Mouse (Mus musculus): ENCODE measurements around the gene Ddb2. TPM values are rescaled to one million over a fixed set of nuclear protein-coding genes. Genes with fewer than 3 reads are reported as not detected.

Ddb2 gene
- polyA plus RNA-seq, 1 experiment from 2014 or later, result 14.1 TPM

DNA sequence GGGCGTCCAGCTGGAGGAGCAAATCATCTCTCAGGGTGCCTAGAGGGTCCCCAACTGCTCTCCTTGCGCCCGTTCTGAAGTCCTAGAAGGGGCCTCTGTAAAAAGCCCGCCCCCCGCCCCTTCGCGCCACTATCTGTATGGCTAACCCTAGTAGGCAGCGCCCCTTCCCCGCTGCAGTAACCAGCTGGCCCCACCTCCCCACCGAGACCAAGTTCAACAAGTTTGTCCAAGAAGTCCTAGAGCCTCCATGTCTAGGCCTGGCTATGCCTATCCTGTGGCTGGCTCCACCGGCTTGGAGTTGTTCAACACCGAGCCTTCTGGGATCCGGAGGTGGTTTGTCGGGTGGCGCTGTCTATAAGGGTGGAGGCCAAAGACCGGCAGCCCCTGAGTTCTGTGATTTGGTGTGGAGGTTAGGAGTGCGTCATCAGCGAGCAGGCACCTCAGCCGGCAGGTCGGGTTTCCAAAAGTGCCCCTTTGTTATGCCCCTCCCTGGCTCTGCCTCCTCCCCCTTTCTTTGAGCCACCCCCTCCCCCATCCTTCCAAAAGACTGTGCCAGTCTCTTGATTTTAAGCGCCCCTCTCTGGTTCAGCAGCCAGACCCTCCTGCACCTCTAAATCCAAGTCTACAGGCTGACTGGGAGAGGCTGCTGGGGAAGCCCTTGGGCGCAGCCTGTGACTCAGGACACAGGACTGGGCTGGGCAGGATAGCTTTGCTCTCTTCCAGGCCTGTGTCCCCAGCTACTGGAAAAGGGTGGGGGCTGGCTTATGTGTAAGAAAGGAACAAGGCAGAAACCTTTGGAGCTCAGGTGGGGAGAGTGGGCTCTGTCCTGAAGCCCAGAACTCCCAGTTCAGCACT, 20.6 kb upstream of the Ddb2 start:
- Histone ChIP-seq H3K9ac (ENCODE audit: low read depth, low read length) (peak overlapping the region; percentile 73), H3K9me3 (ENCODE audit: control insufficient read depth, low read length) (no peaks in the 10 kb centered on the region), H3K4me2 (ENCODE audit: low read depth, low read length) (peak overlapping the region; percentile 94), H3K27ac (replicated peaks; ENCODE audit: low read depth, low read length) (peak overlapping the region; percentile 78), H3K27me3 (replicated peaks; ENCODE audit: control insufficient read depth, insufficient read depth, low read length) (no peaks in the 10 kb centered on the region; the same call in 1 of the 2 replicates), H3K4me3 (ENCODE audit: low read depth, low read length) (peak overlapping the region; percentile 69), H3K36me3 (ENCODE audit: control insufficient read depth, insufficient read depth, low read length) (peaks cover 12% of the 10 kb centered on the region; the same call in 1 of the 2 replicates), H3K4me1 (ENCODE audit: control insufficient read depth, insufficient read depth, low read length) (peaks cover 16% of the 10 kb centered on the region)
- ATAC-seq (ENCODE audit: low read depth), result peak; percentile 74
- peak; percentile 89 for DNase-seq (ENCODE audit: low spot score)
- WGBS, result 2% methylated on average over 22 of the region's 22 CpGs

DNA sequence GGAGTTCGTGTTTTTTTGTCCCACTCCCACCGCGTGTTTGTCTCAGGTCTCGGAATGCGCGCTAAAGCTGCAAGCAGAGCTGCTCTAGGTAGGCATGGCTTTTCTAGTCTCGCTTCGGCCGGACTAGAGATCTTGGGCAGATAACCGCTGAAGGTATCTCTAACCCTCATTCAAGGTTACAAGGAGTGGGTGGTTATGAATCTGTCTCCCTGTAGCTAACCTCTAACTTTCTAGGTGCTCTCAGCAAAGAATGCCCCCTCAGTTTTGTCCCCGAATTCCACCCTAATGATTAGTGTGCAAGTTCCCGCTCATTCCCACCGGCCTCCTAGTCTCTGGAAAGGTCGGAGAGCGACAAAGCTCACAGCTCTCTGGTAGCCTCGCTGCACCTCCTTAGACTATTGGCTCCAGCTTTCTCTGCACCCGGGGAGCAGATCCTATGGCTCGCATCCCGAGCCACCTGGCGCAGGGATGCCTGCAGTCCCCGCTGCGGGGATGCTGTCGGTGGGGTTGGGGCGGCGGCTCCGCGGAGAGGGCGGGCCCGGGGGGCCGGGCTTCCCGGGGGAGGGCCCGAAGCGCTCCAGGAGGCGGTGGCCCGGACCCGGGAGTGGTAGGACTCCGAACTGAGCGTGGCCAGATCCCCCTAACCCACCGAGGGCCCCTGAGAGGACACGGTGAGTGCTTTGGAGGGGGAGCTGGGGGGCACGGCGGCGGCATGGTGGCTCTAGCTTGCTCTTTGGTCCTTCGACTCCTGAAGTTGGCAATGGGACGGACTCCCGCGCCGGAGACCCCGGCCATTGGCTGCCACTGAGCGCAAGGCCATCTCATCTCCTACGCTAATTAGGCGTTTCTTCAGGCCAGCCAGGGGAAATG, 19.7 kb upstream of the Ddb2 start:
- peak; percentile 68 for DNase-seq (ENCODE audit: low spot score)
- Histone ChIP-seq H3K9ac (ENCODE audit: low read depth, low read length) (peak overlapping the region; percentile 73), H3K27me3 (replicated peaks; ENCODE audit: control insufficient read depth, insufficient read depth, low read length) (no peaks in the 10 kb centered on the region; the same call in 1 of the 2 replicates), H3K9me3 (ENCODE audit: control insufficient read depth, low read length) (no peaks in the 10 kb centered on the region), H3K4me3 (ENCODE audit: low read depth, low read length) (peak overlapping the region; percentile 69), H3K4me1 (ENCODE audit: control insufficient read depth, insufficient read depth, low read length) (peaks cover 16% of the 10 kb centered on the region), H3K4me2 (ENCODE audit: low read depth, low read length) (peak overlapping the region; percentile 94), H3K36me3 (ENCODE audit: control insufficient read depth, insufficient read depth, low read length) (peaks cover 7% of the 10 kb centered on the region; the same call in 1 of the 2 replicates), H3K27ac (replicated peaks; ENCODE audit: low read depth, low read length) (peak overlapping the region; percentile 78)
- under 1% methylated on average over 34 of the region's 52 CpGs for WGBS
- peak; percentile 74 for ATAC-seq (ENCODE audit: low read depth)

DNA sequence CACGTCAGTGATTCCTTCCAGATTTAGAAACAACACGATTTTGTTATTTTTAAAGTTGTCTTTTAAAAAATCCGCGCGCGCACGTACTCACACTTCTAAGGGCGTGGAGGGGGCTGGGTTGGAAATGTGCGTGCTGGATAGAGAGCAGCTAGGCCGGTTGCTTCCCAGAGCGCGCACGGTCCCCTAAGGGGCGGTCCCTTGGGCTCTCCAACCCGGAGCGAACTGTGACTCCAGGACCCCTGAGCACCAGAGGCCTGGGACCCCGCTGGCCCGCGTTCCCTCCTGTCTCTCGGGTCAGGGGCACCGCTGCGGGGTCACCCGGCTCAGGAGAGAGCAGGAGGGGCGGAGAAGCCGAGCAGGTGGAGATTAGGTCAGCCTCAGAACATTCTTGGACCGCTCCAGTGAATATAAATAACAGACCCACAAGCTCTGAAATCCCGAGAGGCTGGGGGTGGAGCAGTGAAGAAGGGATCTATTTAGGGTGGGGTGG, 18.9 kb upstream of the Ddb2 start, which contains the start of gene Pacsin3:
Gene Pacsin3, plus strand, starts transcription at position 294 of the 490 bp plus-strand sequence.
- H3K4me3 ChIP-seq (ENCODE audit: low read depth, low read length), result peak within 1 kb of the TSS; percentile 69
- 1% methylated on average over 27 of the region's 27 CpGs for WGBS
- peak; percentile 32 for ATAC-seq (ENCODE audit: low read depth)

DNA sequence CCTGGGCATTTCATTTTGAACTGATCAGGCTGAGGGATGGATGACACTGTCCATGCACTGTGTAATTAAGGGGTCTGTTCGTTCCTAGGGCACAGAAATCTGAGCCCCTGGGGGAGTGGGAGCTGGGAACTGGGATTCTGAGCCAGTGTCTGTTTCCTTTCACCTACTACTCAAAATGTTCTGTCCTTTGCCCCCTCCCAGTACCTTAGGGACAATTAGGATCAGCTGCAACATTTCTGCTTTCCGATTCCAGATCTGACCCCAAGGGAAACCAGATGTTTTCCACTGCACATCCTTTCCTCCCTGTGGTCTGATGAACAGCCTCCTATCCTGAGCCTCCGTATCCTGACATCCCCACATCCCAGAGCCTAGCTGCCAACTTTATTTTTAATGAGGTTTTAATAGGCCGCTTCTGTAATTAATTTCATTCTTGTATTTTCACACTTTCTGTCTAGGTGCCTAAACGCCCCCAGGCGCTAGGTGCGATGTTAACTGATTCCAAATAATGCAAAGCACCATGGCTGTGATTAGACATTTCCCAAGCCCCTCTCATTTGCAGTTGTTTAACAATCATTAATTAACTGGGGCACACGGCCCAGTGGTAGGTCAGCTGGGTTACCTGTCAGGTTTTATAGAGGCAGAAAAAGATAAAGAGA, 18.1 kb upstream of the Ddb2 start:
- H3K9me3 ChIP-seq (ENCODE audit: control insufficient read depth, low read length), result no peaks in the 10 kb centered on the region
- H3K27me3 ChIP-seq (replicated peaks; ENCODE audit: control insufficient read depth, insufficient read depth, low read length), result no peaks in the 10 kb centered on the region; the same call in 1 of the 2 replicates
- no peak overlapping the region for H3K9ac ChIP-seq (ENCODE audit: low read depth, low read length)
- H3K4me3 ChIP-seq (ENCODE audit: low read depth, low read length), result no peak overlapping the region
- H3K4me2 ChIP-seq (ENCODE audit: low read depth, low read length), result no peak overlapping the region
- WGBS, result 22% methylated on average over 8 of the region's 8 CpGs
- no peaks in the 10 kb centered on the region for H3K36me3 ChIP-seq (ENCODE audit: control insufficient read depth, insufficient read depth, low read length)
- no peak for DNase-seq (ENCODE audit: low spot score)
- peaks cover 16% of the 10 kb centered on the region for H3K4me1 ChIP-seq (ENCODE audit: control insufficient read depth, insufficient read depth, low read length)
- no peak overlapping the region for H3K27ac ChIP-seq (replicated peaks; ENCODE audit: low read depth, low read length)
- no peak for ATAC-seq (ENCODE audit: low read depth)

More for the DNA sequence above, 18.9 kb upstream of the Ddb2 start, which contains the start of gene Pacsin3:
- DNase-seq (ENCODE audit: low spot score), result peak; percentile 51
- Histone ChIP-seq H3K36me3 (ENCODE audit: control insufficient read depth, insufficient read depth, low read length) (no peaks in the 10 kb centered on the region), H3K27ac (replicated peaks; ENCODE audit: low read depth, low read length) (peak within 1 kb of the TSS; percentile 78), H3K9ac (ENCODE audit: low read depth, low read length) (peak within 1 kb of the TSS; percentile 73), H3K4me2 (ENCODE audit: low read depth, low read length) (peak within 1 kb of the TSS; percentile 94), H3K4me1 (ENCODE audit: control insufficient read depth, insufficient read depth, low read length) (peaks cover 16% of the 10 kb centered on the region), H3K27me3 (replicated peaks; ENCODE audit: control insufficient read depth, insufficient read depth, low read length) (no peaks in the 10 kb centered on the region; the same call in 1 of the 2 replicates), H3K9me3 (ENCODE audit: control insufficient read depth, low read length) (no peaks in the 10 kb centered on the region)

DNA sequence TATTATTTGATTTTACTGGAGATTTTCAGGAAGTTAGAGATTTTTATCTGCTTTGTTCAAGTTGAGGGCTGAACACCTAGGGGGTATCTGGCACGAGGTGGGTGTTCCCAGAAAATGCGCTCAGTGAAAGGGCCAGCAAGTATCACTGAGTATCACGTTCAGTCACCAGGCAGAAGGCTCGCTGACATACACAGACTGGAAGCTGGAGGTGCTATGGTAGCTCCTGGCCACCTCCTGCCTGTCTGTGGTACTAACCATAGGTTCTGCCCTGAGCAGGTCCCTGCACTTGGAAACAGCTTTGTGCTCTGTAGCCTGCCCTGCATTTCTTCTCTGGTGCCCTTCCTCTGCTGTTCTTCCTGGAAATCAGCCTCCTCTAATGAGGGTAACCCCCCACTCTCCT, 15.7 kb upstream of the Ddb2 start:
- peaks cover 6% of the 10 kb centered on the region for H3K4me1 ChIP-seq (ENCODE audit: control insufficient read depth, insufficient read depth, low read length)
- no peaks in the 10 kb centered on the region; the same call in 1 of the 2 replicates for H3K27me3 ChIP-seq (replicated peaks; ENCODE audit: control insufficient read depth, insufficient read depth, low read length)
- no peak overlapping the region for H3K27ac ChIP-seq (replicated peaks; ENCODE audit: low read depth, low read length)
- H3K36me3 ChIP-seq (ENCODE audit: control insufficient read depth, insufficient read depth, low read length), result no peaks in the 10 kb centered on the region
- no peak overlapping the region for H3K4me3 ChIP-seq (ENCODE audit: low read depth, low read length)
- DNase-seq (ENCODE audit: low spot score) (no peak), ATAC-seq (ENCODE audit: low read depth) (no peak)
- 41% methylated on average over 4 of the region's 4 CpGs for WGBS
- H3K4me2 ChIP-seq (ENCODE audit: low read depth, low read length), result no peak overlapping the region
- no peaks in the 10 kb centered on the region for H3K9me3 ChIP-seq (ENCODE audit: control insufficient read depth, low read length)
- no peak overlapping the region for H3K9ac ChIP-seq (ENCODE audit: low read depth, low read length)

DNA sequence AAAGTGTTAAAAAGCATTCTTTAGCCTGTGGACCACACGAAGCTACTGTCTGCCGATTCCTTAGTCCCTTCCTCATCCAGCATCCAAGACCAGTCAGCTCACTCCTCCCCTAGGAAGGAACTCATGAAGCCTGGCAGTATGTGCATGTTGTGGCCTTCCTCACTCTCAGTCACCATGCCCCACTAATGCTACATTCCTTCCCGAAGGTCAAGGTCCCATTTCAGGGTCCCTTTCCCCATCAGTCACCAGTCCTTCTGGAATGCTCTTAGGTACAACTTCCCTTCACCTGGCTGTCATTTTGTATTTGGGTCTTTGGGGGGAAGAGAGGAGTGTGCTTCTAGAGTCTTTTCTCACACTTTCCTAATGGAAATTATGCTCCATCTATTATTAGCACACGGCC, 15.2 kb upstream of the Ddb2 start:
- Histone ChIP-seq H3K4me3 (ENCODE audit: low read depth, low read length) (no peak overlapping the region), H3K9ac (ENCODE audit: low read depth, low read length) (no peak overlapping the region), H3K36me3 (ENCODE audit: control insufficient read depth, insufficient read depth, low read length) (no peaks in the 10 kb centered on the region), H3K4me1 (ENCODE audit: control insufficient read depth, insufficient read depth, low read length) (peaks cover 6% of the 10 kb centered on the region), H3K27me3 (replicated peaks; ENCODE audit: control insufficient read depth, insufficient read depth, low read length) (no peaks in the 10 kb centered on the region; the same call in 1 of the 2 replicates), H3K9me3 (ENCODE audit: control insufficient read depth, low read length) (no peaks in the 10 kb centered on the region), H3K4me2 (ENCODE audit: low read depth, low read length) (no peak overlapping the region), H3K27ac (replicated peaks; ENCODE audit: low read depth, low read length) (no peak overlapping the region)
- DNase-seq (ENCODE audit: low spot score), result no peak
- 64% methylated on average over 4 of the region's 4 CpGs for WGBS
- ATAC-seq (ENCODE audit: low read depth), result no peak

DNA sequence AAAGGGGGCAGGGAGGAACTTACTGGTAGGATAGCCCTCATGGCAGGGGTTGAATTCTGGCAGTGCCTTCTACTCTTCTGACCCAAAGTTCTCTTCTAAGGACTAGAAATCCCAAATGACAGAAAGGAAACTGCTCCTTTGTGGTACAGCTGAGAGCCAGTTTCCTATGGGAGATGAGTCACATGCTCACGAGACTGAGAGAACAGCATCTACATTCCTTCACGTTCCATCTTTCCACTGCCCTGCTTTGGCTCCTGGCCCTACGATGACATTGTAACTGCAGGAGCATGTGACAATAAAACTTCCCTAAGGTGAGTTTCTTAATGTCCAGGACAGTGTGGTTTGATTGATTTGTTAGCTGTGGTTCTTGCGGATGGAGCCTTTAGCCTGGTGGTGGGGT, 11.6 kb upstream of the Ddb2 start:
- H3K9ac ChIP-seq (ENCODE audit: low read depth, low read length), result no peak overlapping the region
- H3K27me3 ChIP-seq (replicated peaks; ENCODE audit: control insufficient read depth, insufficient read depth, low read length), result no peaks in the 10 kb centered on the region
- H3K9me3 ChIP-seq (ENCODE audit: control insufficient read depth, low read length), result no peaks in the 10 kb centered on the region
- no peak for ATAC-seq (ENCODE audit: low read depth)
- no peak overlapping the region for H3K4me3 ChIP-seq (ENCODE audit: low read depth, low read length)
- no peaks in the 10 kb centered on the region for H3K4me1 ChIP-seq (ENCODE audit: control insufficient read depth, insufficient read depth, low read length)
- no peak for DNase-seq (ENCODE audit: low spot score)
- 88% methylated on average over 4 of the region's 4 CpGs for WGBS
- H3K4me2 ChIP-seq (ENCODE audit: low read depth, low read length), result no peak overlapping the region
- H3K27ac ChIP-seq (replicated peaks; ENCODE audit: low read depth, low read length), result no peak overlapping the region
- H3K36me3 ChIP-seq (ENCODE audit: control insufficient read depth, insufficient read depth, low read length), result no peaks in the 10 kb centered on the region

Measured in embryonic facial prominence, embryonic 14.5 days (tissue).